Mouse (Mus musculus) adrenal gland (tissue): ENCODE data around the gene Pdk1.

Experiments
- intact Hi-C: fragments of 180-260 bp; cut with DNase I; formaldehyde crosslinking; loops from one replicate; pipeline ENCODE4 v1.15.1; 2025

The Pdk1 gene

DNA sequence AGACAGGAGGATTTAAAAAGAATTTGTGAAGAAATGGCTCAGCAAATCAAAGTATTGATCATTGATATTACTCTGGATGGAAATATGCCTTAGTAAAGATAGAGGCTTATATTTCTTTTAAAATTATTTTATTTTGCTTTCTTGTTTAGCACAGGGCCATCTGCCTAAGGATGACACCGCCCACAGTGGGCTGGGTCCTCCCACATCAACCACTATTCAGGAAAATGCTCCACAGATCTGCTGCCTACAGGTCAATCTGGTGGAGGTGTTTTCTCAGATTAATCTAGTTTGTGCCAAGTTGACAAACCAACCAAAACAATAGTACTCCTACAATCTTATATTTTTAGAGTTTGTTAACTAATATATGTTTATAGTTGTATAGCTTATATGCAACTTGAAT is 63.7 kb downstream of the Pdk1 start:
- intact Hi-C loops = no loop called here

DNA sequence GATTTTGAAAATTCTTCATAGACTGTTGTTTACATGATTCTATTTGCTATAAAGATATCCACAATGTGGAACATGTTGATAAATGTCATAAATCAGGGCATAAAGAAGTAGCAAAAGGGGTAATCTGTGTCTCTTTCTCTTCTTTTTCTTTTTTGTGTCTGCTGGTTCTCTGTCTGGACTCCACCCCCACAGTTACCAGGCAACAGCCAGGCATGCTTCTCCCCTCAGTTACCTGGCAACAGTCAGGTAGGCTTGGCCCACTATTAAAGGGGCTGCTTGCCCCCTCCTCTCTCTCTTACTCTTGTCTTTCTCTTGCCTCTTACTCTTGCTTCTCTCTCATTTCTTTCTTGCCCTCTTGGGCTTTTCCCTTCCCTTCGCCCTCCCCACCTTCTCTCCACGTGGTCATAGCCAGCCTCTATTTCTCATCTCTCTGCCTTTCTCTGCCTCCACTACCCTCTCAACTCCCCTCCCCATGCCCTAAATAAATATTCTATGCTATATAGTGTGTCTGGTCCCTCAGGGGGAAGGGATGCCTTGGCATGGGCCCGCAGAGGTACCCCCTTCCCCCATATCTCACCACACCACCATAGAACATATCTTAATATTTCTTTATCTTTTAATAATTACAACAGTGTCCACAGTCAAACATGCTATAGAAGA is 64.8 kb downstream of the Pdk1 start:
- intact Hi-C loops = no loop called here

DNA sequence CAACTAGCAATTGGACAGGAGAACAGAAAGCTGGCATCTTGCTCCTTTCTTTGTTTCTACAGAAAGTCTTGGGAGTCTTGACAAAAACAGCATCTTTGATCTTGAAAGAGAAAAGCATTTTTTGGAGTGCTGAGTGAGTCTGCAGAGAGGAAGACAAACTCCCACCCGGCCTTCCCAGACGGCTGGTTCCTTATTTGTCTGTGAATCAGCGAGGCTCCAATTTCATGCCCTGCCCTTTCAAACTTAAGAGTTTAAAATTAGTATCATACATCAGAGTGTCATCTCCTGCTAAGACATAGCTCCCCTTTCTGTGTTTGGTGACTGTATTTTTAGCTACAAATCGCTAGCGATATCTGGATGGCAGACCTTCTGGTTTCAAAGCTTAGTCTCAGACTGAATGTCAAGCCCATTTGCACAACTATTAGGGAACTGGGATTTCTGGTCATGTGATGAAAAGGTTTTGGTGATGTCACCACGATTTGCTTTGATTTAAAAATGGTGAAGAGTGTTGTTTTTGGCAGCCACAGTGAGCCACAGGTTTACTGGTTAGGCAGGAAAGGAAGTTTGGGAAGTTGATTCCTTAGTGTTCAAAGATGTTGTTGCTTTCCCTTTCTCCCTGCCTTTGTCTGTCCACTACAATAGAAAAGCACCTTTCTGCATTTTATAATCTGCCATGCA is 65.8 kb downstream of the Pdk1 start:
- intact Hi-C loops = no loop called here

DNA sequence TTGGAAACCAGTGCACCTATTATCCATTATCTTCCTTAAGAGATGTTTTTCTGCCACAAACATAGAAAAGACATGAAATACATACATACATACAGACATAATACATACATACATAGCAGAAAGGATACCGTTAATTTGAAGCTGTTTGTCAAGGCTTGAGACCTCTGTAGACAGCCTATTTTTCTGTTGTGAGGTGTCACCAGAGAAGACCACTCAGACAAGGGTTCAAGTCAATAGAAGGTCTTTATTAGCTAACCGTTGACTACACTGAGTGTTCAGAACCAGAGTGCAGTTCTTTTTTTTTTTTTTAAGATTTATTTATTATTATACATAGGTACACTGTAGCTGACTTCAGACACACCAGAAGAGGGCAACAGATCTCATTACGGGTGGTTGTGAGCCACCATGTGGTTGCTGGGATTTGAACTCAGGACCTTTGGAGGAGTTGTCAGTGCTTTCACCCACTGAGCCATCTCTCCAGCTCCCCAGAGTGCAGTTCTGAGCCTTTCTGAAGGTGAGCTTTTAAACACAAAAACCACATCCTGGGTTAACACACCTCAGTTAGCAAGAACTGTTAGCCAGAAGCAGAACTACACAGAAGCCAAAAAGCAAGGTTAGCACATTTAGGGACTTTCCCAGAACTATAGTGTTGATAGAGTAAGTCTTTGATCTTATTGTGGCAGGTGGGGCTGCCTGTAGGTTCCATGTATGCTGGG is 68.1 kb downstream of the Pdk1 start:
- intact Hi-C loops = no loop called here

DNA sequence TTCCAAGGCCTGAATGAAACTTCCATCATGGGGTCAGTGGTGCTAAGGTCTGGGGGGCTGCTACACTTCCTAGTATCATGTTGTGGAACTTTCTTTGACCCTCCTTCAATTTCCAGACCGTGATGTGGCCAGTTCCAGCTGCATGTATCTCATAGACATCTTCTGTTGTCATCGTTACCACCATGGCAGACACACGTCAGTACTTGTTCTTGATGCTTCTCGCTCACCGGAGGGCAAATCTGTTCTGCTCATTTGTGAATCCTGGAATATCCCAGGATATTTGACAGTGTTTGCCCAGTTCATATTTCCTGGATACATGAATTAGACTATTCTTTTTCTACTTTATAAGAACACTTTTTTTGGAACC is 68.7 kb downstream of the Pdk1 start:
- intact Hi-C loops = no loop called here

DNA sequence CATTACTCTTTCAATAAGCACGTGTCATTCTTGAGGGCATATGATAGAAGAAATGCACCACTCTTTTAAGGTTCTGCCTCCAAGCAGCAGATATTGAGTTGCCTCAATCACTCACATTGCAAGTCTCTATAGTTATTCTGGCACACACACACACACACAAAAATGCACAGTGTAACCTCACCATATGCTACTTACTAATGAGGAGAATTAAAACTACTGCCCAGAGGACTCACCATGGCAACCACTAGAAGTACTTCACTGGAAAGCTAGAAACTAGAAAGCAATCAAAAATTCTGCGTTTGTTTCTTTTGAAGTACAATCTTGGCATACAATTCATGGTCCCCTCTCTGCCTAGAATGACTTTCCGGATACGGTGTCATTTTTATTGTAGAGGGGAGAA is 78.2 kb downstream of the Pdk1 start:
- intact Hi-C loops = loop anchor here (10.0 kb wide), 1 partner anchor 356 kb away; no protein-coding TSS in a partner anchor
